Mouse (Mus musculus): ENCODE measurements around the gene Sapcd1.

Gene Sapcd1

DNA sequence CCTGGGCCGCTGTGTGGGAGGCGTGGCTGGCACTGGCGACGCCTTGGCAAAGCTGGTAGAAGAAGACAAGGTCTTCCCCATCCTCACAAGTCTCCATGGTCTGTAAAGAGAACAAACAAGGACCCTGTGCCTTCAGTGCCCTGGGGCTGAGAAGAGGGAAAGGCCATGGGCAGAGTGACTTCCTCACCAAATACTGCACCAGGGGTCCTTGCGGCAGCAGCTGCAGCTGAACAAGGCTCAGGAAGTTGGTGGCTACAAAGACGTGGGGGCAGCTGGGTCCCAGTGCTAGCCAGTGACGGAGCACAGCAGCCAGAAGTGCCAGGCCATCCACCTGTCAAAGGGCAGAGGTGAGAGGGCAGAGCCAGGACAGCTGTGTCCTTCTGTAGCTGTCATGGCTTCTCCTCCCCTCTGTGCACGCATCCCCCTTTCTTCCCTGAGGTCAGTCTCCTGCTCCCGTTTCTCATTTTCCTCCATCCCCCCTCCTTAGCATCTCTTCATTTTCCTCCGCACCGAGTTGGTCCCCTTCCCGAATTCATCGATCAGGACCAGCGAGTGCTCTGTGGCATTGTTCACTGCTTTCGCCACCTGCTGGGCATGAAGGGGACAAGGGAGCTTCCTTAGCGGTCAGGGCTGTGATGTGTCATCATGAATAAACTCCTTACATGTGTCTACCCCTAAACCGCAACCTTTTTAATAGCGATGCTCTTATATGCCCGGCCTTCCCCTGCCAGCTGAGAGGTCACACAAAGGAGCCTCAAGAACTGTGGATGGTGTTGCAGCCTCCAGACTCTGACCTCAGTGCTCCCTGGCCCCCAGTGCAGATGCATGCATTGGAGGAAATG, 2.1 kb upstream of the Sapcd1 start:
- DNase-seq (ENCODE audit: low spot score), result no peak

GRCm38 (mm10) chr17:35028315-35028714, 499 bp upstream of the Sapcd1 start:
- DNase-seq (ENCODE audit: low spot score), result no peak

- no peak for DNase-seq (ENCODE audit: low spot score)
Measured at GRCm38 (mm10) chr17:35026206-35026605, 1.6 kb downstream of the Sapcd1 start.

- no peak for DNase-seq (ENCODE audit: low spot score)
Measured at GRCm38 (mm10) chr17:35024691-35025488, 2.9 kb downstream of the Sapcd1 start.

GRCm38 (mm10) chr17:35024261-35024660, 3.6 kb downstream of the Sapcd1 start:
- DNase-seq (ENCODE audit: low spot score), result no peak

DNA sequence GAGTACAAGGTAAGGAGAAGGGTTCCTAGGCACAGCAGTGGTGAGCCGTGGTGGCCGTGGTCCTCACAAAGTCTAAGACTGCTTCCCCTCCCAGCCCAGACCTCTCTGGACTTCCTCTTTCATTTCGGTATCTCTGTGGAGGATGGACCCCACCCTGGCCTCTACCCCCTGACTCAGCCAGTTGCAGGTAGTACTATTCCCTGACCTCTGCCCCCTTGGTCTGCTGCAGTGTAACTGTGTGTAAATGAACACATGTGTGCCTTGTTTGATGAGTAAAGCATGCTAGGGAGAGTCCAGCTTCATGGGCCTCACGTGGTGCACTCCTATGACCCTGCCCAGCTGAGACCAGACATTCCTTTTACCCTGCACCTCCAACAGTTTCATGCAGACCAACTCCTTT, 4.1 kb downstream of the Sapcd1 start:
- no peak for DNase-seq (ENCODE audit: low spot score)

DNA sequence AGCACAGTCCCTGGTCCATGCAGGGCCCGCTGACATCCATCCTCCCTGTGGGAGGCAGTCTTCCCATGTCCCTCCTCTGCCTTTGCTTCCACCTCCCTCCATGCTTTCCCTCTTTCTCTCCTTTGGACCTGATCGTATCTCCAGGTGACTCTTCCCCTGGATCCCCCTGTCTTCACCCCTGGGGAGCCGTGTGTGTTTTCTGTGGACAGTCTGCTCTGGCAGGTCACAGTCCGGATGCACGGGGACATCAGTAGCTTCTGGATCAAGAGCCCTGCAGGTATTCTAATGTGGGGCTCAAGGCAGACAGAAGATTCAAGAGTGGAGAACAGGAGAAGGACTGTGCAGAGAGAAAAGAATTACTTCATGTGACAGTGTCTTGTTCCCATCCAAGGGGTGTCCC, 4.6 kb downstream of the Sapcd1 start:
- no peak for DNase-seq (ENCODE audit: low spot score)

DNA sequence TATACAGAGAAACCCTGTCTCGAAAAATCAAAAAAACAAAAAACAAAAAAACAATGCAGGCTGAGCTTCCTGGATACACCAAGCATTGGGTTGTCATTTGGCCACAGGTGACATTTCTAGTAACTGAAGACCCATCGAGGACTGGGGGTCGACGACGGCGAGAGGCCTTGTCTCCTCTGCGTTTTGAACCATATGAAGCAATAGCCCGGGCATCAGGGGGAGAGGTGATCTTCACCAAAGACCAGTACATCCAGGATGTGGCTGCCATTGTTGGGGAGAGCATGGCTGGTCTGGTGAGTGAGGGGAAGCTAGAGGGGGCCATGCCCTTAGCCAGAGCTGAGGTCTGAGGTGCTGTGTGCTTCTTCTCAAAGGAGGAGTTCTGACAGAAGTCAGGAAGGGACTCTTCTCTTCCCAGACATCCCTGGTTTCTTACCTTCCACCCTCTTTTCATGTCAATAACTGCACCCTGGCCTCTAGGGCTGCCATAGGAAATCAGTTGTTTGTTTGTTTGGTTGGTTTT, 5.2 kb downstream of the Sapcd1 start:
- no peak for DNase-seq (ENCODE audit: low spot score)

GRCm38 (mm10) chr17:35021842-35022477, 5.9 kb downstream of the Sapcd1 start:
- DNase-seq (ENCODE audit: low spot score), result no peak

DNA sequence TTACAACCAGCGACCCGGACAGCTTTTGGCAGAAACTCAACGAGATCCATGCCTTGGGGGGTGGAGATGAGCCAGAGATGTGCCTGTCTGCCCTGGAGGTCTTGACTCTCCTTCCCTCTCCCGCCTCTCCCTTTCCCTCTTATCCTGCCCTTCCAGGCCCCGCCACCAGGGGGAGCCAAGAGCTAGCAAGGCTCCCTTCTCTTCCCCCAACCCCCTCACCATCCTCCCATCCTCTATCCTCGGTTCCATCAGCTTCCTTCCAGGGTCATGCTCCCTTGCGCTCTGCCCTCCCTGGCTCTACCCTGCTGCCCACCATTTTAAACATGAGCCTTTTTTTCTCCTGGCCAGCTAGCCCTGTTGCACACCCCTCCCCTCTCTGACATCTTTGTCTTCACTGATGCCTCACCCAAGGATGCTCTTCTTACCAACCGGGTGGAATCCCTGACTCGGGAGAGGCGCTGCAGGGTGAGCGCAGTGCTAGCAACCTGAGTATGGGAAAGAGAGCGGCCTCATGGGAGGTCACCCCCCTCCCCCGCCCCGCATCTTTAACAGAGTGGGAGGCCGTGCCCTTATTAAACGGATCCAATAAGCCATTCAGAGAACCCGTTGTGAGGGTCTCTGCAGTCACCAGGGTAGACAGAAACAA, 6.5 kb downstream of the Sapcd1 start:
- peak; percentile 86 for DNase-seq (ENCODE audit: low spot score)

DNA sequence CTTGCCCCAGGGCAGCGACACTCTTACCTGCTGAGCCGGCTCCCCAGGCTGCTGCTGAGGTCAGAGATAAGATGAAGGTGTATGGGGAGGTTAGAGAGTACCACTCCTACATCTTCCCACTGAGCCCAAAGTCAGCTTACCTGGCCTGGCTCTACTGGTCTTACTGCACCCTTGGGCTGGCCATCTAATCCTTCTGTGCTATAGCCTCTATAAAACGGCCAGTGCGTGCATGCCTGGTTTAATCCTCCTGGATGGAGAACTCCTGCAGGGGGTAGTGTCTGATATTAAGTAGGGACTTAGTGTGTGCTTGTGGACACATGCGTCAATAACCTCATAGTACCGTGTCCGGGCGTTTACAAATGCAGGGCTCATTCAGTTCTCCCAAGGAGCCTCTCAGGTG, 7.3 kb downstream of the Sapcd1 start:
- no peak for DNase-seq (ENCODE audit: low spot score)

DNA sequence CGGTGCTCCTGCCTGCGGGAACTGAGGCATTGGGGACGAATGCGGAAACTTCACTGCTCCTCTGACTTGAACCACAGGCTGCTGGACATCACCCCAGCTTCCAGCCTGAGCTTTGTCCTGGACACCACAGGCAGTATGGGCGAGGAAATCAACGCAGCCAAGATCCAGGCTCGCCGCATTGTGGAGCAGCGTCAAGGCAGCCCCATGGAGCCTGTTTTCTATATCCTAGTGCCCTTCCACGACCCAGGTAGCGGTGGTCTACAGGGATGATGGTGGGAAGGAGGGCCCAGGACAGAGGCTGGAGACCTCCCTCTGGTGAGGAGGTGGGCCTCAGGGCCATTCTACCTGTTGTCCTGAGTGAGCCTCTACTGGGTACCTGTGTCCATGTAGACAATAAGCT, 7.9 kb downstream of the Sapcd1 start:
- DNase-seq (ENCODE audit: low spot score), result no peak

- DNase-seq (ENCODE audit: low spot score), result no peak
Measured at GRCm38 (mm10) chr17:35018171-35018570, 9.6 kb downstream of the Sapcd1 start.

DNA sequence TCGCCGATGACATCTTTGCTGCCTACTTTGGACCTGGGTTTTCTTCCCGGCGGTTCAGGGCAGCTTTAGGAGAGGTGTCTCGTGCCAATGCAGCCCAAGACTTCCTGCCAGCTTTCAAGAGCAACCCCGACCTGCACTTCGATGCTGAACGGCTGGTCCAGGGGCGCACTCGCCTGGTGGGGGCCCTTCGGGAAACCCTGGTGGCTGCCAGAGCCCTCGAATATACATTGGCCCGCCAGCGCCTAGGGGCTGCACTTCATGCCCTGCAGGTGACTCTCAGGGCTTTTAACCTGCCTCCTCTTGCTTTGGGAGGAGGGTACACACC, 10.1 kb downstream of the Sapcd1 start:
- no peak for DNase-seq (ENCODE audit: low spot score)

- no peak for DNase-seq (ENCODE audit: low spot score)
Measured at GRCm38 (mm10) chr17:35016791-35017705, 10.8 kb downstream of the Sapcd1 start.

- DNase-seq (ENCODE audit: low spot score), result no peak
Measured at GRCm38 (mm10) chr17:35016376-35016775, 11.4 kb downstream of the Sapcd1 start, which contains the start of gene Vwa7. TSS of gene Vwa7 (plus strand) at chr17:35016579.

DNA sequence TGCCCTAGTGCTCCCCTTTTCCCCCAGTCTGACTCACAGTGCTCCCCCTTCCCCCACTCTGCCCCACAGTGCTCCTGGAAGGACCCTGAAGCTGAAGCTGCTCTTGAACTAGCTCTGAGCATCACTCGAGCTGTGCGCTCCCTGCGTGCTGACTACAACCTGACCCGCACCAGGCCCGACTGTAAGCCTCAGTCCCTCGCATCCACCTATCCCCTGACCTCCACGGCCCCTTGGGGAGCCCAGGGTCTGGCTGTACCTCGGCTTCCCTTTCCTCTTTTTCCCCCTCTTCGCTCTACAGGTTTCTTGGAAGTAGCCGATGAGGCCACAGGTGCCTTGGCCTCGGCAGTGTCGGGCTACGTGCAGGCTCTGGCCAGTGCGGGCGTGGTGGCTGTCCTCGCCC, 12.5 kb downstream of the Sapcd1 start:
- DNase-seq (ENCODE audit: low spot score), result no peak

DNA sequence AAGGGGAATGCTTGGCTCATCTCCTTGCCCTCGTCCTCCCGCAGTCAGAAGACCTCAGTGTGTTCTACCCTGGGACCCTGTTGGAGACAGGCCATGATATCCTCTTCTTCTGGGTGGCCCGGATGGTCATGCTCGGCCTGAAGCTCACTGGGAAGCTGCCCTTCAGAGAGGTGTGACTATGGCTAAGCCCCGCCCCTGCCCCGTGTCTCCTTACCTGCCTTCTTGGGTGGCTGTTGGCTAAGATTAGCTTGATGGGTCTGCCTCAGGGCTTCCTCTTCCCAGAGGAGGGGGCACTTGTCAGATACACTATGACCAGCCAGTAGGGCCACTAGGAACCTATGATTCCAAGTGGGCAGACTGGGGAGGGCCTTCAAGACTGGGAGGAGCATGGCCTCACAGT, 14.6 kb downstream of the Sapcd1 start:
- no peak for DNase-seq (ENCODE audit: low spot score)

DNA sequence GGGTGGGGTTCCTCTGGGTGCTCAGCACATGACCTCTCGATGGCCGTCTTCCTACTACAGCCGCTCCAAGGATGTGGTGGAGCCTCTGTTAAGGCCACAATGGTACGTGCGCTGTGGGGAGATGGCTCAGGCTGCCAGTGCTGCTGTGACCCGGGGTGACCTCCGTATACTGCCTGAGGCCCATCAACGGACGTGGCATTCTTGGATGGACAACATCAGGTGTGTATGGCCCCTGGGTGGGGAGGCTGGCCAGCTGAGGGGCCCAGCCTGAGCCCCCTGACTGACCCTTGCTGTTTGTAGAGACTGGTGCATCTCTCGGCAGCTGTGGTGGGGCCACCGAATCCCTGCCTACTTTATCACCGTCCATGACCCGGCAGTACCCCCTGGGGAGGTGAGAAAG, 15.4 kb downstream of the Sapcd1 start:
- no peak for DNase-seq (ENCODE audit: low spot score)

DNA sequence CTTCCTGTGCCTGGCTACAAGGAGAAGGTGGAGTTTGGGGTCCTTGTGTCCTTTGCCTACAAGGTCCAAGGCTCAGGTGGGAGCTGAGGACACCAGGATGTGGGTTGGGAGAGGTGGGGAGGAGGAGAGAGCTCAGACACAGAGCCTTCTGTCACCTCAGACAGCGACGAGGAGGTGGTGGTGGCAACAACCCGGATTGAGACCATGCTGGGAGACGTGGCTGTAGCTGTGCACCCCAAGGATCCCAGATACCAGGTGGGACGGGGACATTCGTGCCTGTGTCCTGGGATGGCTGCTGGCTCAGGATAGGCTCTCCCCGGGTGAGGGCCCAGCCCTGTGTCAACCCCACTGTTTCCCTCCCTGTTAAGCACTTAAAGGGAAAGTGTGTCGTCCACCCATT, 16.4 kb downstream of the Sapcd1 start:
- no peak for DNase-seq (ENCODE audit: low spot score)

- peak; percentile 41 for DNase-seq (ENCODE audit: low spot score)
Measured at GRCm38 (mm10) chr17:35009586-35009985, 18.2 kb downstream of the Sapcd1 start.

All from adipocyte (in vitro differentiated cells).